Mouse (Mus musculus) liver, postnatal 0 days (tissue): ENCODE results near the gene Mpg. TPM values are rescaled to one million over a fixed set of nuclear protein-coding genes. Genes with fewer than 3 reads are reported as not detected.
"Not testable (repeated sequence)": the region's sequence is repeated elsewhere in the genome, so short reads cannot be mapped to it uniquely, and the experiment has no call there.

Experiments
- ATAC-seq: fragments of 200-750 bp; cut with Nextera tagmentation; 2 replicates; pipeline ENCODE4 v1.8.0; 2017; ENCODE audit warnings: mild to moderate bottlenecking, moderate library complexity
- DNase-seq: peaks from one replicate; pipeline ENCODE4 v3.0.0-alpha.2; 2016
- H3K27ac ChIP-seq: fragments of 300-500 bp; sonication (generic); 2 replicates; pipeline ENCODE4 v1.5.1; 2014; ENCODE audit warnings: antibody characterized with exemption, moderate library complexity, mild to moderate bottlenecking, low read depth
- H3K27me3 ChIP-seq: fragments of 300-500 bp; sonication (generic); 2 replicates; pipeline ENCODE4 v1.6.1; 2014; ENCODE audit warnings: low read length, control low read depth, mixed read lengths; ENCODE audit not compliant: insufficient read depth
- H3K36me3 ChIP-seq: fragments of 300-500 bp; sonication (generic); replicated peaks from 2 replicates; pipeline ENCODE4 v1.6.1; 2014; ENCODE audit warnings: mild to moderate bottlenecking, control low read depth, low read length, moderate library complexity, mixed read lengths; ENCODE audit not compliant: insufficient read depth
- H3K4me1 ChIP-seq: fragments of 300-500 bp; sonication (generic); 2 replicates; pipeline ENCODE4 v1.6.1; 2014; ENCODE audit warnings: antibody characterized with exemption, mild to moderate bottlenecking, control low read depth; ENCODE audit not compliant: insufficient read depth
- H3K4me2 ChIP-seq: fragments of 300-500 bp; sonication (generic); 2 replicates; pipeline ENCODE4 v1.6.1; 2014; ENCODE audit warnings: low read depth, mild to moderate bottlenecking, low read length, moderate library complexity, mixed read lengths
- H3K4me3 ChIP-seq: fragments of 300-500 bp; sonication (generic); 2 replicates; pipeline ENCODE4 v1.5.1; 2014; ENCODE audit warnings: low read depth, low read length
- H3K9ac ChIP-seq: fragments of 300-500 bp; sonication (generic); replicated peaks from 2 replicates; pipeline ENCODE4 v1.6.1; 2014; ENCODE audit warnings: mild to moderate bottlenecking, moderate library complexity
- H3K9me3 ChIP-seq: fragments of 300-500 bp; sonication (generic); 2 replicates; pipeline ENCODE4 v1.6.1; 2016; ENCODE audit warnings: mild to moderate bottlenecking, control low read depth, low read length, mixed read lengths
- CTCF ChIP-seq: sonication (generic); IDR thresholded peaks from 2 replicates; pipeline ENCODE4 v1.5.1; 2016; ENCODE audit warnings: antibody characterized with exemption, low read depth
- EP300 ChIP-seq: IDR thresholded peaks from 2 replicates; pipeline ENCODE4 v1.6.1; 2016; ENCODE audit warnings: antibody characterized with exemption, low read depth, mild to moderate bottlenecking
- WGBS: fragments of 180-500 bp; shearing (Covaris S2); extraction: QIAGEN DNeasy Blood & Tissue Kit; methylation state at CpG from one replicate; pipeline ENCODE4 v1.1.7; 2014; ENCODE audit not compliant: insufficient replicate concordance; 5-methylcytosine and 5-hydroxymethylcytosine counted together
- polyA plus RNA-seq: library from polyadenylated mRNA; unstranded; fragments of >200 nt; fragmentation: Nextera tagmentation; extraction: Ambion mirVana; gene quantifications from 2 replicates; pipeline ENCODE4 v1.2.1, GENCODE M21; 2015

The Mpg gene
- polyA plus RNA-seq, 1 experiment from 2014 or later, result 13.5 TPM

DNA sequence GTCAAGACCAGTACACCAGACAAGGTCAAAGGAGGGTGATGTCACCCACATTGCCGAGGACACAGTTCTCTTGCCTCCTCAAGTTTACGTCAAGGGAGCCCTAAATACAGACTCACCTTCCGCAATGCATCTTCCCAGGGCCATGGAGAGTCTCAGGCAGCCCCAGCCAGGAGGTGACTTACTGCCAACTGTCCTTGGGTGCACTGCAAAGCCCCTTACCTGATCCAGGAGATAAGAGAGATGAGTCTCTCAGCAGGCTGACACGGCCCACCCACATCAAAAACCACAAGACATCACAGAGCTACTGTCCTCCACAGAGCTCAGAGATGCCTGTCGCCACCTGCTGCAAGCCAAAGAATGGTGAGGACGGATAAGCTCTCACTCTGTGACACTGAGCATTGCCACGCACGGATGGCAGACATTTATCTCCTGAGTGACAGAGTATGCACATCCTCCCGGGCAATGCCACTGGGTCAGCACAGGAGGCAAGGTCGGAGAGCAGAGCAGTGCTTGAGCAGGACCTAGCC is 26.2 kb upstream of the Mpg start, which contains the start of gene Il9r:
Gene Il9r (minus strand): TSS at position 205 of the 527 bp plus-strand sequence.
- ATAC-seq, result no peak
- TF ChIP-seq CTCF (no peak), EP300 (no peak)
- Histone ChIP-seq H3K27me3 (no peaks in the 10 kb centered on the region), H3K9ac (no peak within 1 kb of the TSS), H3K4me1 (peaks cover 7% of the 10 kb centered on the region), H3K4me2 (no peak within 1 kb of the TSS), H3K27ac (no peak within 1 kb of the TSS), H3K4me3 (no peak within 1 kb of the TSS), H3K9me3 (no peaks in the 10 kb centered on the region), H3K36me3 (no peaks in the 10 kb centered on the region)
- 43% methylated on average over 10 of the region's 10 CpGs for WGBS
- DNase-seq, result no peak

DNA sequence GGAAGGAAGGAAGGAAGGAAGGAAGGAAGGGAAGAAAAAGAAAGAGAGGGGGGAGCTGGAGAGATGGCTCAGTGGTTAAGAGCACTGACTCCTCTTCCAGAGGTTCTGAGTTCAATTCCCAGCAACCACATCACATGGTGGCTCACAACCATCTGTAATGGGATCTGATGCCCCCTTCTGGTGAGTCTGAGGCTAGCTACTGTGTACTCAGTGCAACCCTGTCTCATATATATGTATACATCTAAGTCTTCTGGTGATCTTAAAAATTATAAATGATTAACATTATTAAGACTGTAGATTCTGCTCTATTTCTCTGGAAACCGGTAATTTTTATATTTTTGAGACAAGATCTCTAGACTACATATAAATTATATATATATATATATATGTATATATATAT is 25.3 kb upstream of the Mpg start:
- H3K4me1 ChIP-seq, result peaks cover 14% of the 10 kb centered on the region
- WGBS, result 59% methylated on average over 1 of the region's 1 CpGs

DNA sequence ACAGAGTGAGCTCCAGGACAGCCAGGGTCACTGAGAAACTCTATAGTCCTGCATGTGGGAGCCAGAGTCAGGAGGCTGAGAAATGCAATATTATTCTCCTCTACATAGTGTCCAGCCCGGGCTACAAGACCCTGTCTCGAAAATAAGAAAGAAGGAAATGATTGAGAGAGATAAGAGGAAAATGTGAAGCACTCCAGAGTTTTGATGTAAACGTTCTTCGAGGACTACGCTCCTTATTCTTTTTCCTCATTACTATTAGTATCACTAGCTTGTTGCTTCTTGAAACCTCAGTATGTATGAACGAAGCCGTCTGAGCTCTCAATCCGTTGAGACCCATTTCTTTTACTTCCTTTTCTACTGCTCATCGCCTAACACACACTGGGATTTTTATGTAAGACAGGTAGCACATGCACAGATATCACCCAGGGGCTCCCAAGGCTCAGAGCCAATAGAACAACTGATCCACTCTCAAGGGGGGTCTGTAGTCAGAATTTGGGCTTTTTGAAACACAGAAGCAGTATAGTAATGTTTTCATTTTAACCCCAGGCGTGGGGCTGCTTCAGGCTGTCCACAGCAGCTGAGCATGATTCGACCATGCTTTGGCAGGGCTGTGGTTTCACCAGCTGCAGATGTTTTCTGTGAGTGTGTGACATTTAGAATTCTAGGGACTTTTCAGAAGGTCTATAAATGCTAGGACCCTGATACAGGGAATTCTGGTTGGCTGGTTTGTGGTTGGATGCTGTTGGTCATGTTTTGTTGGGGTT is 24.2 kb upstream of the Mpg start:
- H3K9ac ChIP-seq, result no peak overlapping the region

More for the DNA sequence above, 25.3 kb upstream of the Mpg start:
- H3K36me3 ChIP-seq, H3K9ac ChIP-seq, H3K4me2 ChIP-seq, H3K4me3 ChIP-seq, H3K27me3 ChIP-seq, H3K9me3 ChIP-seq, ATAC-seq, DNase-seq, H3K27ac ChIP-seq: not testable (repeated sequence)
- peak; percentile 46 for TF ChIP-seq CTCF

DNA sequence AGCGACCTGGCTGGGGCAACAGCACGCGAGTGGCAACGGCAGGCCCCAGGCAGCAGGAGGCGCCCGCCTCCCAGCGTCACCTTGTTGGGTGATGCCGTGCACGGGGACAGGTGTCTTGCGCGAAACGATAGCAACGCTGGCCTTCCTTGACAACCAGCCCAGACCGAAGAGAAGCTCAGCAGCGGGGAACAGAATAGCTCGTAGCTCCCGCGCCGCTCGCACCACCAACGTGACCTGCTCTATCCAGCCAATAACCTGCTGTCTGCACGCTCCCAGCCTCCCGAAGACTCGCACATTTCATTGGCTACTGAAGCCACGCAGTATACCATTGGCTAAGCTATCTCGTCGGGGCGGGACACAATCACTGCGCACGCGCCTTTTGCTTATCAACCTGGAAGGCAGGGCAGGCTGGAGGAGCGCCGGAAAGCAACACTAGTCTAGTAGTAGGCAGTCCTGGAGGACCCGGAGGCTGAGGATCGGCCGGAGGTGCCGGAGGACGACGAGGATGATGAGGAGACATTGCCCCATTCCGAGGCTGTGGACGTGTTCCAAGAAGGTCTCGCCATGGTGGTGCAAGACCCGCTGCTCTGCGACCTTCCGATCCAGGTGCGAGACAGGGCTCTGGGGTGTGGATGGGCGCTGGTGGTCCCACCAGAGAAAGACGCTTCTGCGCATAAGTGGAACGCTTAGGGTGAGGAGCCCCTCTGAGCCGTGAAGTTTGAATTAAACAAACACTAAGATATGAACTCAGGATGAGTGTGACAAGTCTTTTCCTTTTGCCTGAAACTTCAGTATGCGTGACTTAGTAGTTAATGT is 21.0 kb upstream of the Mpg start, which contains the start of gene Snrnp25:
Gene Snrnp25 (plus strand): TSS at position 358 of the 816 bp plus-strand sequence.
- H3K36me3 ChIP-seq, result peaks cover 19% of the 10 kb centered on the region
- H3K27me3 ChIP-seq, result no peaks in the 10 kb centered on the region
- under 1% methylated on average over 52 of the region's 52 CpGs for WGBS
- H3K27ac ChIP-seq, result peak within 1 kb of the TSS; percentile 69
- H3K9me3 ChIP-seq, result no peaks in the 10 kb centered on the region
- peak within 1 kb of the TSS; percentile 69 for H3K4me3 ChIP-seq
- ATAC-seq, result peak; percentile 100
- peak; percentile 96 for DNase-seq
- peaks cover 16% of the 10 kb centered on the region for H3K4me1 ChIP-seq
- TF ChIP-seq CTCF (peak; percentile 68), EP300 (no peak)
- peak within 1 kb of the TSS; percentile 93 for H3K4me2 ChIP-seq
- peak within 1 kb of the TSS; percentile 84 for H3K9ac ChIP-seq

More for the DNA sequence above, 24.2 kb upstream of the Mpg start:
- Histone ChIP-seq H3K9me3 (no peaks in the 10 kb centered on the region), H3K4me2 (no peak overlapping the region), H3K4me3 (no peak overlapping the region), H3K4me1 (peaks cover 16% of the 10 kb centered on the region), H3K27ac (no peak overlapping the region), H3K36me3 (no peaks in the 10 kb centered on the region), H3K27me3 (no peaks in the 10 kb centered on the region)
- TF ChIP-seq CTCF (no peak), EP300 (no peak)
- ATAC-seq, result no peak
- 41% methylated on average over 11 of the region's 11 CpGs for WGBS
- no peak for DNase-seq

DNA sequence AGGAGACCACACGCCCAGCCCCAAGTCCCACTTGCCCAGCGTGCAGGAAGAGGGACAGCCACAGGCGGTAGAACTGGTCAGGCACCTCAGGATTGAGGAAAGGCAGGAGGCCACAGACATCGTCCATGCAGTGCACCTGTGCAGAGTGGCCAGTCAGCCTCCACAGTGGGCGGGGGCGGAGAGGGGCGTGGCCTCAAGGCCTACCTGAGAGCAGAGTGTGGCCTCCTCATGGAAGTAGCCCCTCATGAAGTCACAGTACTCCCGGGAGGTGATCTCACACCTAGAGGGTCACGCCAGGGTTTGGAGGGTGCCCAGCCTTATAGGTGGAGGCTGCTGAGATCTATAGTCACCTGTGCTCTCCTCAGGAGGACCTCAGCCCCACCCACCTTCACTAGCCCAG is 15.7 kb upstream of the Mpg start:
- no peak for ATAC-seq

More for the DNA sequence above, 15.7 kb upstream of the Mpg start:
- Histone ChIP-seq H3K36me3 (peaks cover 25% of the 10 kb centered on the region), H3K4me1 (peaks cover 6% of the 10 kb centered on the region), H3K9me3 (no peaks in the 10 kb centered on the region), H3K27me3 (no peaks in the 10 kb centered on the region), H3K9ac (no peak overlapping the region), H3K4me2 (no peak overlapping the region), H3K4me3 (no peak overlapping the region), H3K27ac (no peak overlapping the region)
- TF ChIP-seq EP300 (no peak), CTCF (no peak)
- WGBS, result 79% methylated on average over 9 of the region's 9 CpGs
- no peak for DNase-seq
